Mouse (Mus musculus) forebrain, embryonic 12.5 days (tissue): ENCODE measurements at regions not wholly inside any gene's neighbourhood (a gene's known extent, or its start where the extent isn't known, plus 50 kb on each side); places are given as distances from the start of the nearest gene placed in this dataset.

ENCODE experiments used
- ATAC-seq: fragments of 200-750 bp; cut with Nextera tagmentation; 2 replicates; pipeline ENCODE4 v1.8.0; 2017; ENCODE audit warnings: moderate TSS enrichment; ENCODE audit not compliant: low FRiP score
- H3K27ac ChIP-seq: fragments of 300-500 bp; sonication (generic); 2 replicates; pipeline ENCODE4 v1.5.1; 2016; ENCODE audit warnings: mild to moderate bottlenecking
- H3K27me3 ChIP-seq: fragments of 300-500 bp; sonication (generic); 2 replicates; pipeline ENCODE4 v1.6.1; 2016; ENCODE audit warnings: mild to moderate bottlenecking
- H3K36me3 ChIP-seq: fragments of 300-500 bp; sonication (generic); replicated peaks from 2 replicates; pipeline ENCODE4 v1.6.1; 2016; ENCODE audit warnings: mild to moderate bottlenecking
- H3K4me1 ChIP-seq: fragments of 300-500 bp; sonication (generic); 2 replicates; pipeline ENCODE4 v1.6.1; 2016
- H3K4me2 ChIP-seq: fragments of 300-500 bp; sonication (generic); 2 replicates; pipeline ENCODE4 v1.6.1; 2016; ENCODE audit warnings: mild to moderate bottlenecking, moderate library complexity
- H3K4me3 ChIP-seq: fragments of 300-500 bp; sonication (generic); replicated peaks from 2 replicates; pipeline ENCODE4 v1.5.1; 2016; ENCODE audit warnings: mild to moderate bottlenecking
- H3K9ac ChIP-seq: fragments of 300-500 bp; sonication (generic); 2 replicates; pipeline ENCODE4 v1.6.1; 2016; ENCODE audit warnings: mild to moderate bottlenecking
- H3K9me3 ChIP-seq: fragments of 300-500 bp; sonication (generic); 2 replicates; pipeline ENCODE4 v1.6.1; 2016
- WGBS: fragments of 180-500 bp; shearing (Covaris S2); methylation state at CpG from one replicate; pipeline ENCODE4 v1.1.7; 2016; 5-methylcytosine and 5-hydroxymethylcytosine counted together

- 87% methylated on average over 2 of the region's 2 CpGs for WGBS
- ATAC-seq = no peak
- Histone ChIP-seq H3K9ac (no peak overlapping the region), H3K27me3 (no peaks in the 10 kb centered on the region), H3K4me1 (no peaks in the 10 kb centered on the region), H3K4me2 (no peak overlapping the region), H3K9me3 (no peaks in the 10 kb centered on the region), H3K4me3 (no peak overlapping the region), H3K27ac (no peak overlapping the region), H3K36me3 (no peaks in the 10 kb centered on the region)
These were observed 207.3 kb upstream of the Htr1f start for GRCm38 (mm10) chr16:65312947-65313346.

GRCm38 (mm10) chr16:65315052-65315451, 205.3 kb upstream of the Pou1f1 start:
- H3K27ac ChIP-seq = no peak overlapping the region
- no peak overlapping the region for H3K4me3 ChIP-seq
- no peaks in the 10 kb centered on the region for H3K9me3 ChIP-seq
- WGBS = 54% methylated on average over 3 of the region's 3 CpGs
- no peaks in the 10 kb centered on the region for H3K36me3 ChIP-seq
- H3K9ac ChIP-seq = no peak overlapping the region
- H3K27me3 ChIP-seq = no peaks in the 10 kb centered on the region
- no peak for ATAC-seq
- no peak overlapping the region for H3K4me2 ChIP-seq
- no peaks in the 10 kb centered on the region for H3K4me1 ChIP-seq

DNA sequence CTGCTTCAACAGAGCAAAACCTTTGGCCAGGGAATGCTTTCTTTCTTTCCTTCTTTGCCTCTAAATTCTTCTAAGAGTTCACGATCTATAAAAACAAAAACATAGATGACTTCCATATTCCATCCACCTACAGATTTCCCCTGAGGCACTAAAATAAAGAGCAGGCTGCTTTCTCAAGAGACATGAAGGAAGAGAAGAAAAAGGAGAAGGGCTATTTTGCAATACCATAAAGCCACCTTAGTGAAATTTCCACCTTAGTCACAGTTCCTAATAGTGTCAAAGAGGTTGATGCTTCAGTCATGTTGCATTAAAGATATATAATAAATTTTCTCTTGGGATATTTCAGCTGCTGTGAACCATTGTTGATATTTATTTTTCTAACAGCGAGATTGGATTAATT, 187.9 kb upstream of the Pou1f1 start:
- no peak overlapping the region for H3K27ac ChIP-seq
- H3K9me3 ChIP-seq = no peaks in the 10 kb centered on the region
- WGBS = 84% methylated on average over 2 of the region's 2 CpGs
- no peaks in the 10 kb centered on the region for H3K4me1 ChIP-seq
- no peaks in the 10 kb centered on the region for H3K36me3 ChIP-seq
- H3K4me2 ChIP-seq = no peak overlapping the region
- no peak overlapping the region for H3K4me3 ChIP-seq
- H3K27me3 ChIP-seq = no peaks in the 10 kb centered on the region
- no peak for ATAC-seq
- H3K9ac ChIP-seq = no peak overlapping the region

DNA sequence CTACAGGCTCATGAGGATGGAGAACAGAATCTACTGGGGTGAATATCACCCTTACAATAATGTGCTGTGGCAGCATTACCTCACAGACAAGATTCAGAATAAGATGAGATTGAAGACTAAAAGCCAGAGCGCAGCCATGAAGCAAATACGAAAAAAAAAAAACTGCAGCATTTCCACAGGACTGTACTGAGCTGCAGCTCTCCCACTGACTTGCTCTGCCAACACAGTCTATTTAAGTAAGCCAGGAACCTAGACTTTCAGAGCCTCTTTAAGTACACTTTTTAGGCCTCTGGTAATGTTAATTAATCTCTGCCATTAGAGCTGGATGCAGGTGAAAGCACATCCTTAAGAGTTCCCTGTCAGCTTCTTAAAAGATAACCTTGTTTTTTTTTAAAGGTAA, 181.1 kb upstream of the Pou1f1 start:
- Histone ChIP-seq H3K27ac (no peak overlapping the region), H3K9me3 (no peaks in the 10 kb centered on the region), H3K36me3 (no peaks in the 10 kb centered on the region), H3K4me3 (no peak overlapping the region), H3K4me1 (no peaks in the 10 kb centered on the region), H3K9ac (no peak overlapping the region), H3K27me3 (no peaks in the 10 kb centered on the region), H3K4me2 (no peak overlapping the region)
- 100% methylated on average over 2 of the region's 2 CpGs for WGBS
- no peak for ATAC-seq

GRCm38 (mm10) chr16:65359881-65360280, 160.4 kb upstream of the Pou1f1 start:
- H3K27me3 ChIP-seq = no peaks in the 10 kb centered on the region
- H3K36me3 ChIP-seq = no peaks in the 10 kb centered on the region
- WGBS = 80% methylated on average over 1 of the region's 1 CpGs
- no peaks in the 10 kb centered on the region for H3K9me3 ChIP-seq
- no peak overlapping the region for H3K9ac ChIP-seq
- H3K4me2 ChIP-seq = no peak overlapping the region
- no peaks in the 10 kb centered on the region for H3K4me1 ChIP-seq
- ATAC-seq = no peak
- H3K4me3 ChIP-seq = no peak overlapping the region
- no peak overlapping the region for H3K27ac ChIP-seq

- Histone ChIP-seq H3K4me2 (no peak overlapping the region), H3K27me3 (no peaks in the 10 kb centered on the region), H3K4me3 (no peak overlapping the region), H3K27ac (no peak overlapping the region), H3K9me3 (no peaks in the 10 kb centered on the region), H3K36me3 (no peaks in the 10 kb centered on the region), H3K4me1 (no peaks in the 10 kb centered on the region), H3K9ac (no peak overlapping the region)
- WGBS = 6% methylated on average over 1 of the region's 1 CpGs
- ATAC-seq = no peak
These were observed 151.0 kb upstream of the Pou1f1 start for GRCm38 (mm10) chr16:65369271-65369670.

DNA sequence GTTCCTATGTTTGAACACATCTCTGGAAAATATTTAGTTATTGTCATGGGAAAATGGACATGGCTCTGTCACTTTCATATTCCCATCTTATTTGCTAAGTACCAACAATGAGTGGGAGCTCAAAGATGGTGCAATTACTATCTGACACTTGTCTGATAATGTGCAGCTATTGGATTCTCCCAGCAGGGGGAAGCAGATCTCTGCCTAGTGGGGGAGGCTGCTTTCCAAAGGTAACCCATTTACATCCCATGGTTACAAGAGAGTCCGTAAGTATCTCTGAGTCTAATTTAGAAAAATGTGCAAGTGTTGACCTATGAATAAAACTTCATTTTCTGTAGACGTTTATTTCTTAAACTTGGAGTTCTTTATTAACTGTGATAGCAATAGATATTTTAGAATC, 149.4 kb upstream of the Pou1f1 start:
- peak; percentile 58; the same call in 1 of the 2 replicates for ATAC-seq

DNA sequence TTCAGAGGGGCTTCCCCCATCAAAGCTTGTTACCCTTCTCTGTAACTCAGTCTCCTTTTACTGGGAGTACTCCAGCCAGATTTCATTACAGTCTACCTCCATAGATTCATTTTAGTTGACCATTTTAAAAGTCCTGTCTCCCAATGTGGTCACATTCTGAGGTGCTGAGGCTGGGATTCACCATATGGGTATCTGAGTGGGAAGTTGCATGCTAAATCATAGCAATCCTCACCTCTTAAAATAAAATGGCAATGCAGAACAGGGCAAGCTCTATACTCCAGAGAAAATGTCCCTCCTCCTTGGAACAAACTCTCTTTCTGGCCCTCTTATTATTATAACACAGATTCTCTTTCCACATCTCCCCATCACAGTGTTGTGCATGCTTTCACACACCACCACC, 143.8 kb upstream of the Pou1f1 start:
- ATAC-seq = no peak
- H3K4me1 ChIP-seq = 0 out of 2 replicates have a peak, but pooled peaks cover 2% of the 10 kb centered on the region
- H3K36me3 ChIP-seq = no peaks in the 10 kb centered on the region
- H3K27me3 ChIP-seq = no peaks in the 10 kb centered on the region
- H3K4me2 ChIP-seq = no peak overlapping the region
- H3K9ac ChIP-seq = no peak overlapping the region
- no peak overlapping the region for H3K4me3 ChIP-seq
- H3K27ac ChIP-seq = no peak overlapping the region
- H3K9me3 ChIP-seq = no peaks in the 10 kb centered on the region

More for the DNA sequence above, 149.4 kb upstream of the Pou1f1 start:
- H3K27ac ChIP-seq = no peak overlapping the region
- H3K4me2 ChIP-seq = no peak overlapping the region
- no peak overlapping the region for H3K9ac ChIP-seq
- no peaks in the 10 kb centered on the region for H3K9me3 ChIP-seq
- H3K4me1 ChIP-seq = no peaks in the 10 kb centered on the region
- no peaks in the 10 kb centered on the region for H3K27me3 ChIP-seq
- 74% methylated on average over 2 of the region's 2 CpGs for WGBS
- H3K4me3 ChIP-seq = no peak overlapping the region
- H3K36me3 ChIP-seq = no peaks in the 10 kb centered on the region

- no peak for ATAC-seq
- Histone ChIP-seq H3K27me3 (no peaks in the 10 kb centered on the region), H3K4me1 (0 out of 2 replicates have a peak, but pooled peaks cover 2% of the 10 kb centered on the region), H3K27ac (no peak overlapping the region), H3K4me3 (no peak overlapping the region), H3K36me3 (no peaks in the 10 kb centered on the region), H3K9me3 (no peaks in the 10 kb centered on the region), H3K4me2 (no peak overlapping the region), H3K9ac (no peak overlapping the region)
- WGBS = 79% methylated on average over 3 of the region's 3 CpGs
These were observed 142.0 kb upstream of the Pou1f1 start for GRCm38 (mm10) chr16:65378276-65378675.

DNA sequence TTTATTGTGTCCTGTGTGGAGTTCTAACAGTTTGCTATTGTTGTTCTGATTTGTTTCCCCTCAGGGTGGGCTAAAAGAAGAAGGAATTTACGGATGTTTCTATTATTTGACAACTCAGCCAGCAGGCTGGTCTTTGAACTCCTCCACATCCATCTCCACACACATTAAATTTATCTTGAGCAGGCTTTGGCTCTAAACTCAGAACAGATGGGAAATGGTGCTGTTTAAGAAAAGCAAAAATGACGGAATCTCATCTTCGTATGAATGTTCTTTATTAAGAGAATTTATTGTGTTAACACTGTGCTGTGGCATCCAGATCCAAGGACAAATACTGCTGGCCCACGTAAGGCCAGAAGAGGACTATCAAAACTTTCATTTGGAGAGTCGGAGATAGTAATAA, 140.4 kb upstream of the Pou1f1 start:
- Histone ChIP-seq H3K9me3 (no peaks in the 10 kb centered on the region), H3K4me3 (no peak overlapping the region), H3K27ac (no peak overlapping the region), H3K4me2 (no peak overlapping the region), H3K9ac (no peak overlapping the region), H3K27me3 (no peaks in the 10 kb centered on the region), H3K36me3 (no peaks in the 10 kb centered on the region), H3K4me1 (0 out of 2 replicates have a peak, but pooled peaks cover 2% of the 10 kb centered on the region)
- no peak for ATAC-seq
- 82% methylated on average over 5 of the region's 5 CpGs for WGBS

GRCm38 (mm10) chr16:65403926-65404648, 116.2 kb upstream of the Pou1f1 start:
- Histone ChIP-seq H3K4me3 (no peak overlapping the region), H3K4me1 (no peaks in the 10 kb centered on the region; the same call in 1 of the 2 replicates), H3K27ac (no peak overlapping the region), H3K4me2 (no peak overlapping the region), H3K9ac (no peak overlapping the region), H3K9me3 (no peaks in the 10 kb centered on the region), H3K36me3 (no peaks in the 10 kb centered on the region), H3K27me3 (no peaks in the 10 kb centered on the region)
- ATAC-seq = peak; percentile 58; the same call in 1 of the 2 replicates
- 34% methylated on average over 5 of the region's 5 CpGs for WGBS

DNA sequence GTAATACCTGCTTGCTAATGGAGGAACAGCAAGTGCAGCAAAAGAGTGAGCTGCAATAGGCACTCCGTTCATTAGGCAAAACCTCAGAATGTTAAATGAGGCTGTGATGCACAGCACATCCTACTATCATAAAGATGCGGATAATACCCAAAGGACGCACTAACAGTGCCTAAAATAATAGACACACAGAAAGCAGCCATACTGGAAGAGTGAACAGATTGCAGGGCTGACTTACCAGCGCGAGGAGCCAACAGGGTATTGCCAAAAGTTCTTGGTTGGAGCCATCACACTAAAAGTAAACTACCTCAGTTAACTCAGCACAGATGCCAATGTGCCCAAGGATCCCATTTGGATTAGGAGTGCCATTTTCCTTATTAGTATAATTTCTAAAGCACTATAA, 115.5 kb upstream of the Pou1f1 start:
- Histone ChIP-seq H3K9ac (no peak overlapping the region), H3K9me3 (no peaks in the 10 kb centered on the region), H3K4me2 (no peak overlapping the region), H3K27me3 (no peaks in the 10 kb centered on the region), H3K4me3 (no peak overlapping the region), H3K4me1 (no peaks in the 10 kb centered on the region; the same call in 1 of the 2 replicates), H3K27ac (no peak overlapping the region), H3K36me3 (no peaks in the 10 kb centered on the region)
- 86% methylated on average over 5 of the region's 5 CpGs for WGBS
- no peak for ATAC-seq

DNA sequence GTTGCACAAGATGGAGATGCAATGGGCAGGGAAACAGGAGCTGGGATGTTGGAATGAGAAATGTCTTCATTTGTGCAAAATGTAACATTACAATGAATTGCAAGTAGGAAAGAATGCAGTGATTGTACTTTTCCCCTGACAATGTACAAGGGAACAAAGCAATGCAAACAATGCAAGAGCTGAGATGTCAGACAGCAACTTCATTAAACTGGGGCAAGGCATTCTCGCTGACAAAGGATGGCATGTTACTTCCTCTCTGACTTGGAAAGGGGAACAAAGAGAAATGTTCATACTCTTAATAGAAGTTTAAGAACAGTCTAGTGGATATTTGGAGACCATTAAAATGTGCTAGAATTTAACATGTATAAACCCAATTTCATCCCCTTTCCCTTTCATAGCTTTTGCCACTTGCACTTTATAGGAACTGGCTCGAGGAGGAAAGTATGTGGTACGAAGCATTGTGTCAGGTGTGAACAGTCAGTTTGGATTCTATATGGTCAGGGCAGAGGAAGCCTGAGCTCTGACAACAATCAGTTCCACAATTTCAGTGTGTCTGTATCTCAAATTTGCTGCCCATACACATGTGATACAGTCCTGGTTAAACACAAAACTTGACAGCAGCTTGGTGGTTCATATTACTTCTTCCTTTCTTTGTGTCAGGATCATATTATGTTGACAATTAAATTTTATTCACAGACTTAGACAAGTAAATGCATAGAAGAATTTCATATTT, 114.3 kb upstream of the Pou1f1 start:
- Histone ChIP-seq H3K27ac (no peak overlapping the region), H3K4me2 (no peak overlapping the region), H3K27me3 (no peaks in the 10 kb centered on the region), H3K4me3 (no peak overlapping the region), H3K9me3 (no peaks in the 10 kb centered on the region), H3K36me3 (no peaks in the 10 kb centered on the region), H3K4me1 (no peaks in the 10 kb centered on the region; the same call in 1 of the 2 replicates), H3K9ac (no peak overlapping the region)
- ATAC-seq = no peak
- WGBS = 72% methylated on average over 3 of the region's 3 CpGs
